Mouse (Mus musculus) ES-Bruce4 (cell line): ENCODE data around the gene Fam122a.

Source experiments
- CTCF ChIP-seq: IDR thresholded peaks from one replicate; pipeline ENCODE4 v1.8.1; 2011; ENCODE audit warnings: low read depth, low read length
- EP300 ChIP-seq: IDR thresholded peaks from 2 replicates; pipeline ENCODE4 v1.6.1; 2011; ENCODE audit warnings: low read depth, low read length; ENCODE audit not compliant: insufficient read depth
- POLR2A ChIP-seq: IDR thresholded peaks from one replicate; pipeline ENCODE4 v1.8.1; 2011; ENCODE audit warnings: low read length; ENCODE audit not compliant: insufficient read depth

GRCm38 (mm10) chr19:24514661-24515642, 37.8 kb upstream of the Fam122a start:
- TF ChIP-seq CTCF: no peak
- no peak for TF ChIP-seq POLR2A
- TF ChIP-seq EP300: no peak
